Mouse (Mus musculus) 3134 (cell line): ENCODE measurements around the gene Zfyve9.
A peak's percentile ranks its signal among the peaks of the same experiment; 100 is the strongest.

ENCODE experiments used
- DNase-seq: peaks from one replicate; pipeline ENCODE4 v3.0.0-alpha.2; 2011; ENCODE audit warnings: low spot score; ENCODE audit not compliant: insufficient read length; ENCODE audit errors: extremely low read depth

Zfyve9 gene

DNA sequence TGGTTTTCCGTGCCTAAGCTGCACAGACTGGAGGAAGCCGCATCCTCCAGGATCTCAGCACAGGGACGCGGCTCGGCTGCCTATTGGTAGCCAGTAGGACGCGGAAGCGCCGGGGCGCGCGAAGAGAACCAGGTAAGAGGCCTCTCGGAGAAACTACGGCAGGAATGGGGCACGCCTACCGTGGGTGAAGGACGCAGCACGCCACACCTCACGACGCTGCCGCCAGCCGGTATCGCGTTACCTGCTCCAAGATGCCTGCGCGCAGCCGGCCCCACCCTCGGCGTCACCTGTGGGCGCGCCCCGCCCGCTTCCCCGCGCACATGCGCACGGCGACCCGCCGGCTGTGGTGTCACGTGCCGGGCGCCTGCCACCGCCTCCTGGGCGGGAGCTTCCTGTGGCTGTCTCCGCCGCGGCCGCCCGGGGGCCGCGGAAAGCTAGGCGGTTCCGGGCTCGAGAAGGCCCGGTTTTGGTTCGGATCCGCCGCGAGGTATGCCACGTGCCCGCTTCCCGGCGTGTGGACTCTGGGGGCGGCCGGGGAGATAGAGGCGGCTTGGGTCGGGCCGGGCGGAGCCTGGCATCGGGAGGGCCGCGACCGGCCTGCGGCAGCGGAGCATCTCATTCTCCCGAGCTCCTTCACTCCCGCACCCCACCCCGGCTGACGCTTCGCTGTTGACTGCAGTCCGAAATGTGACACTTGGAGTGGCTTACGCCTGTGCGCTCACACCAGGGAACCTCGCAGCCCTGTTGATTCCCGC lies 160.8 kb downstream of the Zfyve9 start, which contains the start of gene Cc2d1b:
Gene Cc2d1b (plus strand): TSS at position 354 of the 755 bp plus-strand sequence.
- DNase-seq: peak; percentile 94

DNA sequence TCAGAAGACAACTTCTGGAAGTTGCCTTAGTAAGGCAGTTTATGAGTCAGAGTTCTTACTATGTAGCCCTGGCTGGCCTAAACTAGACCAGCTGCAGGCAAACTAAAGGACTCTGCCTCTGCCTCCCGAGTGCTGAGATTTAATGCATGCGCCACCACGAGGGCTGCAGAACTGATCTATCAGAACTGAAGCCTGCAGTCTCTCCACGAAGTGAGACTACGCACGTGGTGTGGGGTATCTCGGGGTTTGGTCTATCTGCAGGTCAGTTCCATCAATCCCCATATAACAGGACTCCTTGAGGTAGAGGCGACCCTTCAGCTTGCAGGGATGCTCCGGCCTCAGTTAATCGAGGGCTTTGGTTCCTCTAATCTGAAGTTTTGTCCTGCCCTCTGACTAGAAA lies 161.4 kb downstream of the Zfyve9 start:
- DNase-seq: peak; percentile 50

DNA sequence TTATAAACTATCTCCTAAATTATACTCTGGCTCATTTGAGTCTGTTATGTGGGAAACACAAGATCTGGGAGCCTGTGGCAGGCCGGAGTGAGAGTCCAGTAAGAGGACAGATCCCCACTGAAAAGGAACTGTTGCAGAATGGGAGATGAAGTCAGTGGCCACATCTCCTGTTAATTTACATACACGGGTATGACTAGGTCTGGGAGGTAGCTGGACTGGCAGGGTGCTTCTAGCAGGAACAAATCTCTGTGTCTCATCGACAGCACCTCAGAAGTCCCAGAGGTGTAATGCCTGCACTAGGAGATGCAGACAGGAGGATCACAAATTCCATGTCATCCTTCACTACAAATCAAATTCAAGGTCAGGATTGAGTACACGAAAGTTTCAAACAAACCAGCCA lies 162.0 kb downstream of the Zfyve9 start:
- no peak for DNase-seq

DNA sequence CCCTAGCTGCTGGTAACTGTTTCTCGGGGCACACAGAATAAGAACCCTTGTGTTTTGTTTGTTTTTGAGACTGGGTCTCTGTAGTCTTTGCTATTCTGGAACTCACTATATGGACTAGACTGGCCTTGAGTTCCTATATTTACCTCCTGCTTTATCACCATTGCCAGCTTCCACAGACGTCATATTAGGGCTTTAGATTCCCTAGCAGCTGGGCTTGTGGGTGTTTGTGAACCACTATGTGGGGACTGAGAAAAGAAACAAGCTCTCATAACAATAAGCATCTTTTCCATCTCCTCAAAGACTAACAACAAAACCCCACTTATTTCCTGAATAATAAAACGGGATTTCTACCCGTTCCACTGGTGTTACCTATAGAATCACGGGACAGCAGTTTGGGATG lies 169.7 kb downstream of the Zfyve9 start:
- DNase-seq: no peak

DNA sequence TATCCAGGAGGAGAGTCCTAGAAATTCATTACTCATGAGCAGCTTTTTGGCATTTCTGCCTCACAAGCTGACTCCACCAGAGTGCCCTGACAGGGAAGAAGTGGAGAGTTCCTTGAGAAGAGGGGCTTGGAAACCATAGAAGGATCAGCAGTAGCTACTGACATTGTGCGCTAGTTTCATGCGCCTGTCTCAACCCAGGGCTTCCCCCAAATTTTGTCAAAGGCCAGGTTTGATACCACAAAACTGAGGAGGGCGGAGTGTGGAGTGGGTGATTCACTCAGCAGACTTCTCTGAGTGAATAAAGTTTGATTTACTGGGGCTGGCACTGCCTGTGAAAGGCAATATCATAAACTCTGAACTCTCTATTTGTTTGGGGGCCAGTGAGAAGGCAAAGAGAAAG lies 171.9 kb downstream of the Zfyve9 start:
- DNase-seq: no peak

DNA sequence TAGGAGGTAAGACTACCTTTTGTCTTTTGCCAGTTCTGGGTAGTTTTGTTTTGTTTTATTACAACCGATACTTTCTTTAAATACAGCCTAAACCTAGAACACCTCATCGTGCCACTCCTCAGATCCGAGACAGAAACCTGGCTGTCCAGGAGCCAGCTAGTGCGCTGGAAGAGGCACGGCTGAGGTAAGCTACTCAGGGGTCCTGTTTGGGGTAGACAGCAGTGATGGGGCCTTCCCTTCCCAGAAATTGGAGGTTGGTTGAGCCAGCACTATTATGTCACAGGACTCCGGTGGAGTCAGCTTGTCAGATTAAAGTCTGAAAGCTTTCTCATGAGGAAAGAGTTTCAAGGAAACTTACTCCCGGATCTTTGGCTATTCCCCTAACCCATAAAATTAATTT lies 178.7 kb downstream of the Zfyve9 start:
- DNase-seq: no peak

DNA sequence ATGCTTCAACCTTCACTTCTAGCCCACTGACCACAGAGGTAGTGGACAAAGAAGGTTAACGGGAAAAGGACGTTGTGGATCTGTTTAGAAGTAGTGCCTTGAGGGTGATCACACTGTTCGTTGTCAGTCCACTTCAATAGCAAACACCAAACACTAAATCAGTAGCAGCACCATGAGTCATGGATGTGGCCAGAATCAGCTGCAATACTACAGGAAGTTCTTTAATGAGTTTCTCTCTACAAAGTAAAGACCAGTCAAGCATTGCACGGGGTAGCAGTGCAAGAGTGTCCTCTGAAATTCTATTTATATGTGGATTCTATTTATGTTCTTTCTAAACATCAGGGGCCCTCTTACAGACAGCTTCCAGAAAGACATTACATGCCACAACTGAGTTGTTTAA lies 182.3 kb downstream of the Zfyve9 start:
- no peak for DNase-seq

DNA sequence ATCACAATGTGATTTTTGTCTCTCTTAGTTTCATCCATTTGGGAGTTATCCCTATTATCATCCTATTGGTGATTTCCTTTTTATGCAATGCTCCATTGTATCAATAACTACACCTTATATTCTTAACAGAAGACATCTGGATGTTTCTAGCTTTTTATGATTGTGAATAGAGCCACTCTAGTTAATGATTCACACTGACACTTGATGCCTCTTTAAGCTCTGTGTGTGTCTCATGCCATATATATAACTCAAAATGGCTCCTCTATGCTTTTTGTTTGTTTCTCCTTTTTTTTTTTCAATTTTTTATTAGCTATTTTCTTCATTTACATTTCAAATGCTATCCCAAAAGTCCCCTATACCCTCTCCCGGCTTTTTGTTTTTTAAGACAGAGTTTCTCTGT lies 184.8 kb downstream of the Zfyve9 start:
- DNase-seq: no peak

DNA sequence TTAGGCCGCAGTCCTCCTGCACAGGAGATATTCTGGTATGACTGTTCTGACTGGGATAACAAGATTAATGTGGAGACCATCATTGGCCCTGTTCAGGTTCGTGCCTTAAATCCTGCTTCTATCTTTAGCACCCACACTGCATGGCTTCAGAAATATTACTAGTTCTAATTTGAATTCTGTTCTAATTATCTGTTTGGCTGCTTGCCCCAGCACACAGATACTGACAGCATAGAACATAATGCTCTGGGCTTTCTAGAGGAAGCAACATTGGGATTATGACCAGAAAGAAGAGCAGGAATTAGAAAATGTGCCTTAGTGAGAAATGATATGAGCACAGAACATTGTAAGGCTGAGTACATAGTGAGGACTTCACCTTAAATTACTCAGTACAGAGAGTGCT lies 187.2 kb downstream of the Zfyve9 start:
- DNase-seq: no peak
